Mouse (Mus musculus): ENCODE measurements around the gene Iyd.

Iyd gene

DNA sequence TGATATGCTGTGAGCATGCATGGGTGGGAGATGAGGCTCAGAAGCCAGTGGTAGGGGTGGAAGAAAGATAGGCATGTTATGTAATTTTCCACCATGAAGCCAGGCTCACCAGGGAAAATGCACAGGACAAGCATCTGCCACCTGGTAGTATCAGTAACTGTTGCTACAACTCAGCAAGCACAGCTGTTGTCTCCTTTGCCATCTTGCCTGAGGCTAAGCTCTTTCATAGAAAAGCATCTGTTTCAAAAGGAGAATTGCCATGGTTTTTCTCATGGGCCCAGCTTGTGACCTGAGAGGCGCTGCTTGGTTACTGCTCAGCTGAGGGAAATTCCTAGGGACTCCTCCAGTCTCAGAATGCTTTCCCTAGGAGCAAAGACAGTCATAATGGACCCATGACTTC is 3.7 kb upstream of the Iyd start:
- in situ Hi-C loops (cut with MboI, MseI): loop anchor here (10.0 to 25.0 kb wide), 2 partner anchors 212 to 801 kb away; no protein-coding TSS in a partner anchor

DNA sequence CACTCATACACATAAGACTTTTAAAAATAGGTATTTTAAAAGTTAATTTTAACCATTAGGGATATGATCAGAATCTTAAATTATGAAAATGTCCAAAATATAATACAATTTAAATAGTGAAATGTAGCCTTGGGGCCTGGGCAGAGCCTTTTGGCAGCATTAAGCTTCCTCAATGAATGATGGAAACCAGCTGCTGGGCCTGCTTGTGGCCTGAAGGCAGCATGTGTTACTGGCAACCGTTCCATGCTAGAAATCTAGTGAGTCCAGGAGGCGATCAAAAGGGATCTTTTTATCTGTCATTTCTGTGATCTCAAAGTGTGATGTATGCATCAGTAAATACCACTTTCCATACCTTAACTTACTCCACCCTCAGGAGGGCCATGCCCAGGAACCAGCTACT is 9.3 kb downstream of the Iyd start:
- in situ Hi-C loops (cut with MboI, MseI): loop anchor here (5.0 to 25.0 kb wide), 2 partner anchors 47 to 788 kb away; no protein-coding TSS in a partner anchor

DNA sequence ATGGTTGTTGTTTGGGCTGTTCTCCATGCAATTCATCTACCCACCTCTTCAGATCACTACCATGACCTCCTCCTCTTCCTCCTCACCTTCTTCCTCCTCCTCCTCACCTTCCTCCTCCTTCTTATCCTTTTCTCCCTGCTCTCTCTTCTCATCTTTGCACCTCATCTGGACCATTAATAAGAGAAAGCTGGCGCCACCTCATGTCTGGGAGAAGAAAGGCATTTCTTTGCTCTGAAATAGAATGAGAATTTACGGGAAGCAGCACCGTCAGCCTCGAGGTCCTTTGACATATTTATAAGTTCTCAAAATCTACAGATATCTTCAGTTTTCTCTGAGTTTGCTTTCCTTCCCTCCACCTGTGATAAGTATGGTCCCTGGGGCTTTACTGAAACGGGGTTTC is 15.1 kb downstream of the Iyd start:
- in situ Hi-C loops (cut with MboI, MseI): no loop called here

DNA sequence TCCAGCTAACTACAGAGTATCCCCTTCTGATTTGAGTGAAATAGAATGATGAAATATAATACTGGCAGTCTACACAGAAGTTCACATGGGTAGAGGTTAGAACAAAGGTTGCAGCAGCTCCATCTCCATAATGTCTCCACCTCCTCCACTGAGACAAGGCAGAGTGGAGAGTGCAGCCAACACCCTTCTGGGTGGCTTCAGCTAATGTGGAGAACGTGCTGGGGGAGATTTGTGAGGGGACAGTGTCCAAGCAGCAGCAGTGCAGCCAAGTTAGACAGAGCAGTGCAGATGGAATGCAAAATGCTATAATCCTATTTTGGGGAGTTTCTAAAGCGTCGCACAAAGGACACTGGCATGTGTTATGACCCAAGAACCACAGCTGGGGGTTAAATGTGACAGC is 16.5 kb downstream of the Iyd start:
- in situ Hi-C loops (cut with MboI, MseI): no loop called here

DNA sequence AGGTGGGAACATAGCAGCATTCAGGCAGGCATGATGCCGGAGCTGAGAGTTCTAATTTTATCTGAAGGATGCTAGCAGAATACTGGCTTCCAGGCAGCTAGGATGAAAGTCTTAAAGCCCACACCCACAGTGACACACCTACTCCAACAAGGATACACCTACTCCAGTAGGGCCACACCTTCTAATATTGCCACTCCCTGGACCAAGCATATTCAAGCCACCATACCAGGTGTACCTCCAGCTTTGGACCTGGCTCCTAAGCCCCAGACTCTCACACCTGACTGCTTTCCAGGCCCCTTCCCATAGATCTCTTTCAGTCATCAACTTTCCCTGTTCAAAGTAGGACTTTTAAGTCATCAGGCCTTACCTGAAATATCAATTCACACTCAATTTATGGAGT is 19.1 kb downstream of the Iyd start:
- in situ Hi-C loops (cut with MboI, MseI): no loop called here

DNA sequence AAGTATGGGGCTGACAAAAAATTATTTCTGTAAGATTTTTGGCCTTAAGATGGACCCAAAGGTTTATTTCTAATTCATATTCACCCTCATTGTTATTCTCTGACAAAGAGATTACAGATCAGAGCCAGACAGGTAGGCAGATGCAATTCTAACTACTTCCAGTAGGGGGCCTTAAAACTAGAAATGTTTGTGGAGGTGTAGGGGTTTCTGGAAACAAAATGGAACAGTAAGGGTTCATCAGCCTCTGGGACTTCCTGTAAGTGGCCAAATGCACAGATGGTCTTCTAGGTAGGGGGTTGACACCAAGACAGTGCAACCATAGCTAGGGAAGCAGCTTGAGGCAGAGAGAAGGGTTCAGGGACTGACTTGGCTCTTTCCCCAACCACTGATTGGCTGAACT is 22.1 kb downstream of the Iyd start:
- in situ Hi-C loops (cut with MboI, MseI): no loop called here

DNA sequence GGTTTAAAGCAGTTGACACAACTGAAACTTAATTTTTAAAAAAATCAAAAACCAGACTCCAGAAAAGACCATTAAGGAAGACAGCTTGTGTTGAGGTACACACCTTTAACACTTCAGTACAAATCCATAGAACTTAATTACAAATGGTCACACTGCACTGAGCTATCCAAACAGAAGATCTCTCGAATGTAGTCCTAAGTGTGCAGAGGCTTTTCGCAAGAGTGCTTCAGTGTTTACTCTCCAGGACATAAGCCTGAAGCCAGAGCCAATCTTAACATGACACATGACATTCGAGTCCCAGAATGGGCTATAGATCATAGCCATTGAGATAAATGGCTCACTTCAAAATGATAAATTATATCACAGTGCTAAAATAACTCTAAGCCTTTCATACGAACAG is 25.1 kb downstream of the Iyd start:
- in situ Hi-C loops (cut with MboI, MseI): no loop called here

DNA sequence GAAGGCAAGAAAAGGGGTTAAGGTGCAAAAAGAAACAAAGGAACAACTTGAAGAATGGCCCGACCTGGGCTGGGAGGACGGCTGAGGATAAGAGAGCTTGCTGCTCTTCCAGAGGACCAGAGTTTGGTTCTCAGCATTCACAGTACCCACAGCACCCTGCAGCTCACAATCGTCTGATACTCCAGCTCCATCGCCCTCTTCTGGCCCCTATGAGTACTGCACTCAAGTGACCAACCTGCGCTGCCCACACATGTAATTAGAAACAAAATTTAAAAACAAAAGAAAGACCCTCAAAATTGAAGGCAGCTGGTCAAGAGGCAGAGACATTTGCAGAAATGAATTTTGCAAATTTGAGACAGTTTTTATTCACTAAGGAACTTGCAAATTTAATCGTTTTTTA is 27.8 kb downstream of the Iyd start:
- in situ Hi-C loops (cut with MboI, MseI): no loop called here

DNA sequence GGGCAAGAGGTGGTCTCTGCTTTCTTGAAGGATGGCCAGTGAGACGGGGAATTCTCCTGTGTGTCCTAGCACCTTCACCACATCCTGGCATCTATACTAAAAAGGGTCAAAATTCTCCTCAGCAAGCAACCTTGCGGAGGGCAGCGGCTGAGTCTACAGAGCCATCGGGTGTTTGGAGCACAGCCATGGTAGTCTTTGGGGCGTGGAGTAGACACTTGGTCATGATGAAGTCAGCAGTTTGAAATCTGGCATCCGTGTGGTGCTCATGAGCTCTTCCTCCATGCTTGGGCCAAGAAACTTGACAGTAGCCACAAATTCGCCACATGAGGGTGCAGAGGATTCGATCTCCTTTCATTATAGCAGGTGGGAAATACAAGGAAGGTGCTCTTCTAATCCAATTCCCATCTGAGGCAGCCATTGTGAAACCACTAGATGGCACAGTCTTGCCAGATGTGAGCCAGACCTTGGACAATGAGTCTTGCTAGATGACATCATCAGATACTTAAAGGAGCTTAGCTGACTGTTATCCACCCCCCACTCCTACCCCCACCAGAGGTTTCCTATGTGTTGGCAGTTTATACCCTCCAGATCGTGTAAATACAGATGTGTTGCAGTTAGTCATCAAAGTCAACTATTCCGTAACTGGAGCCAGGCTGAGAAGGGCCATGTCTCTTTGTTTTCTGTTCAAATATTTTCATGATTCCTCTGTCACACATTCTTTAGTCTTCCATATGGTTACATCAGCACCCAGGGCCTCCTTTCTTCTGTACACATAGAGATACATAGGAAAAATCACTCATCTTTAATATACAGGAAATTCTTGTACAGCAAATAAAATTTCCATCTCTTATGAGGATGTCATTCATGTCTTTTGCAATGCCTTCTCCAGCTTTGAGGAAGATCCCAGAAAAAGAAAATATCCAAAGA is 32.9 kb downstream of the Iyd start:
- in situ Hi-C loops (cut with MboI, MseI): no loop called here

DNA sequence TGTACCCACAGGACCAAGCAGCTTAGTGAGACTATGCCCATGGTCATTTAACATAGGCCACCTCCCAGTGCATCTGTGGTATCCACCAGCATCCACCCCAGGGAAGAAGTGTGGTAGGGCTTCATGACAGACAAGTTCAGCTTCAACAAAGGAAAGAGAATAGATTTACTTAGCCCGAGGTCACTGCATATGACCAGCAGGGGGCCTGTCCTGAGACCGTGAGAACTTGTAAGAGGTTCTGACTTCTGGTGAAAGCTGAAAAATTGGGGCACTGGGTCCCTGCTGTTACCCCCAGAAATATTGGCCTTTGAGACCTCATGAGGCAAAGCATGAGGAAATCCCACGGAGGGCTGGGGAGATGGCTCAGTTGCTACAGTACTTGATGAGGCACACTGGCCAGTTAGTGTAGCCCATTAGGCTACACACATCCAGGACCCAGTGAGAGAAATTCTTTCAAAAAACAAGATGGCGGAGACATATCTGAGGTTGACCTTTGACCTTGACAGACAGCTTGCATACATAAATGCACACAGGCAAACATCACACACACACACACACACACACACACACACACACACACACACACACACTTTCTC is 34.0 kb downstream of the Iyd start:
- in situ Hi-C loops (cut with MboI, MseI): no loop called here

DNA sequence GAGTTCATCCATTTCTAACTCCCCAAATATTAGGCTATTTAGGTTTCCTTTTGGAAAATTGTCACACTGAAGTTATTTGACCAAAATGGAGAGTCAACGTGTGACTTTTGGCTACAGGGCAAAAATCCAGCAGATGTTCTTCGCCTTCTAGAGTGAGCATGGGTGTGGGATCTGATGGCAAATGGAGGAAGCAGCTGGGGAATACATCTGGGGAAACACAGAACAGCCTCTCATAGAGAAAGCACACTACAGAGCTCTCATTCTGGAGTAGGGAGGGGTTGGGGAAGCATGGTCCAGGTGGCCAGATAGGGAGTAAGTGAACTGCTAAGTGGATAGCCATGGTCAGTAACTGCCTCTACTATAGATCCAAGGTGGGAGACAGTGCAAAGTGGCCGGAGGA is 50.6 kb downstream of the Iyd start:
- in situ Hi-C loops (cut with MboI, MseI): no loop called here

DNA sequence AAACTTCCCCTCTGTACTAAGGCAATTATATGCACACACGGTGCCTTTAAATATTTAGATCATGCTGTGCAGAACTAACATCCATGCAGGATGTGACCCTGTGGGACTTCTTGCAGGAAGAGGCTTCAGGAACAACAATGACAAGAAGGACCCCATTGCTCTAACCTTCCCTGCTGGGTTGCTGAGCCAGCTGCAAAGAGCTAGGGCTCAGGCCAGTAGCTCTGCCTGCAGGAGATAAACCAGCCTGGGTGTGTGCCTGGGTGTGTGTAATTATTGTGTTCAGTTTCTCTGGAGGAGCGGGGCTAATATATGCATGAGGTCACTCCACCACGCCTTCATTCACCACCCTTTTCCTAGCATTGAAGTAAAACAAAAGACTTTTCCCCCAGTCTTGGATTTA is 51.8 kb downstream of the Iyd start:
- in situ Hi-C loops (cut with MboI, MseI): no loop called here

DNA sequence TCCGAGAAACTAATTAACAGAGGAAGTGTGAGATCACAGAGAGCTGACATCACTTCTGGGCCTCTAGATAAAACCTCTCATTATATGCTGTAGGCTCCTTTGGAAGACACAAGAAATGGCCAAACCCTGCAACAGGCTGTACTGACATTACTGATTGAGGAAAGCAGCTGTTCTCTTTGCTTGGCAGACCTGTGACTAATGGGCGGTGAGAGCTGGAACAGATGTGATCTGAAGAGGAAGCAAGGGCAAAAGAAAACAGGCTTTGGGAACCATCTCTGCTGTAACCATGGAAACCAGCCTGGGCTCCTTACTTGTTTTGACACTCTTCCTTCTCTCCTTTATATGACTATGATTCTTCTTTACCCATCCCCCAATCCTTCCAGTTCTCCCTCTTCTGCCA is 56.7 kb downstream of the Iyd start:
- in situ Hi-C loops (cut with MboI, MseI): no loop called here

DNA sequence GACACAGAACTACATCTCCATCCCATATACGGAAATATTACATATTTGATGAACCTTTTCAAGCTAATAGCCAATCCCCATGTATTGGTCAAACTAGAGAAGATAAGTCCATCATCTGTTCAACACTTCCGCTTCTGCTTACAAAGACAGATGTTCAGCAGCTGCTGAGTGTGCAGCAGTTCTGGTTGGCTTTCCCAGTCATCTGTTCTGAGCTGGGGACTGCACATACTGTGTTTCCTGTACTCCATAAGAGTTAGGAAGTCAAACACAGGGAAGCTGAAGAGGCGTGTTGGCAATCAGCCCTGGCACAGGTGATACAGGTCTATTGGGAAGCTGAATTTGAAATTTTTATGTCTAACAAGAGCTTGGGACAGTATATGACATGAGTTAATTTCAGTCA is 57.7 kb downstream of the Iyd start:
- in situ Hi-C loops (cut with MboI, MseI): no loop called here

Measured in T-helper 2 cell (primary cell).